Mouse (Mus musculus) neural tube, embryonic 10.5 days (tissue): ENCODE data around the gene Cxcl13.

Source experiments
- DNase-seq: peaks from one replicate; pipeline ENCODE4 v3.0.0-alpha.2; 2017; ENCODE audit warnings: low spot score; ENCODE audit errors: extremely low spot score

Cxcl13 gene

DNA sequence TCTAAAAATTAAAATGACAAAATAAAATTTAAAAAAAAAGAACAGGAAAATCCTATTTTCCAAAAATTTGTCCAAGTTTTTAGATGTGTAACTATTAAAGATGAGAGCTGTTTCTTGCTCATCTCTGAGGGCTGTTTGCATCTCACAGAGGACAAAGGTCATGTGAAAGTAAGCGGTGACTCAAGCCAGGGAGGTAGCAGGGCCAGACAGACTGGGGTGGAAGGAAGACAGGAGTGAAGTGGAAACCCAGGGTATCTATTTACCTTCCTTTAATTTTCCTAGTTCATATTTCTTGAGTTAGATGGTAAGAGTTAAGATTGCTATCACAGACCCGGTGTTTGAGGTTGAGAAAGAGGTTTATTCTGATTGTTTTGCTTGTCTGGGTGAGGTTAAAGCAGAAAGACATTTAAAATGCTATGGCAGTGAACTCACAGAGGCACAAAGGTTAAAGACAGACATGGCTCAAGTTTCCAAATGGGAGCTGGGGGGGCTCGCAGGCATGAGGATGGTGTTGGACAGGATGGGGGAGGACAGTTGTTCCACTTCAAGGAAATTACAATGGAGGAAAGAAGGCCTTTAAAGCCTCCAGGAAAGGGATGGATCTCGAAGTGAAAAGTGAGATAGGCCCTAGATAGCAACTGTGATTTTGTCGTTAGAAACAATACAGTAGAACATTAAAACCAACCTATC is 27.2 kb downstream of the Cxcl13 start:
- no peak for DNase-seq

DNA sequence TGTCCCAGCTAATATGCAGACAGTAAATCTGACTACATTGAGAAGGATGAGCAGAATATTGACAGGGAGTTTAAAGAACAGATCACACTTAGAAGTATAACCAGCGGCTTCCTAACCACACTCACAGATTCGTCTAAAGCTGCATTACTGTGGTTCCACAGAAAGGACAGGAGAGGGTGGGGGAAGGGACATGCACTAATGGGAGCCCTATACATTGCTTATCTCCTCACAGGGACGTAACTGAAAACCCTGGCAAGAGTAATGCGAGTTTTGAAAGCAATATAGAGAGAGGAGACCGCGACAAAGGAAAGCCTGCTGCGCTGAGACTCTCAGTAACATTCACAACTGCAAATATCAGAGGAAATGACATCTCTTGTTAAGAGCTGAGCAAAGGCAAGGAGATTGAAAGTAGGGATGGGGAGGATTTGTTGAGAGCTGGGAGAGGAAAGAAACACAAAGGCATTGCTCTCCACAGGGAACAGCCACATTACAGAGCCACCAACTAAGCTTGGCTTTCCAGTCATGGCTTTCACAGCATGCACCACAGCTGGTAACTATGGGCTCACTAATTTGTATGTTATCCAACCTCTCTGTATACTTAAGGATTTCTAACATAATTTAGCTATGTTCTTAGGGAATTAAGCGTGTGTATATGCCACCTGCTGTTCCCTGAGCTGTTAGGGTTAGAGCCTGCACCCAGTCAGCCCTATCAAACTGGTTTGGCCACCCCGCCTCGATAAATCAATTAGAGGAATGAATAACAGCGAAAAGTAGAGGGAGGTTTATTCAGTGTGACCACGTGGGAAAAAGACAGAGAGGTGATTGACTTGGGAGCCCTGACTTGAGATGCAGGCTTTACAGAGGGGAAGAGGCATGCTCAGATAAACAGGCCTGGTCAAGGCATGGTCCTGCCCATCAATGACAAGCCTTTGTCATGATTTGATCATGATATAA is 34.9 kb downstream of the Cxcl13 start:
- no peak for DNase-seq

DNA sequence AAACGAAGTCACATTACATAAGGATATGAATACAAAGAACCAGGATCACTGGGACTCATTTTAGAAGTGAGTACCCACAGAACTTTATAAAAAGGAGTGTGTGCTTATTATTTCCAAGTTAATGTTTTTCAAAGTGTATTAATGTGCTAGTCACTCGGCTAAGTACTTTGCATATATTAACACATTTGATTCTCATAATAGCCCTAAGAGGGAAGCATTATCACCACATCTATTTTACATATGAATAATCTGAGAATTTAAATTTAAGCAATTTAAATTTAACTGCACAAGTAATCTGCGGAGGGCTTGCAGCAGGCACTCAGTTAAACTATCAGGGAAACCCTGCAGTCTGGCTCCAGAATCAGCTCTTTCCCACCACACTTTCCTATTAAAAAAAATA is 40.5 kb downstream of the Cxcl13 start:
- no peak for DNase-seq

DNA sequence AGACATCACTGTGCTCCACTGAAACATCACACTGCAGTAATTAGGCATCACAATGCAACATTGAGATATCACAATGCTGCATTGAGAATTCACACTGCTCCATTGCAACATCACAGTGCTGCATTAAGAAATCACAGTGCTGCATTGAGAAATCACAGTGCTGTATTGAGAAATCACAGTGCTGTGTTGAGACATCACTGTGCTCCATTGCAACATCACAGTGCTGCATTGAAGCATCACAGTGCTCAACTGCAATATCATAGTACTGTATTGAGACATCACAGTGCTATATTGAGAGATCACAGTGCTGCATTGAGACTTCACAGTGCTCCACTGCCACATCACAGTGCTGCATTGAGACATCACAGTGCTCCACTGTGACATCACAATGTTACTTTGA is 46.6 kb downstream of the Cxcl13 start:
- DNase-seq: no peak

DNA sequence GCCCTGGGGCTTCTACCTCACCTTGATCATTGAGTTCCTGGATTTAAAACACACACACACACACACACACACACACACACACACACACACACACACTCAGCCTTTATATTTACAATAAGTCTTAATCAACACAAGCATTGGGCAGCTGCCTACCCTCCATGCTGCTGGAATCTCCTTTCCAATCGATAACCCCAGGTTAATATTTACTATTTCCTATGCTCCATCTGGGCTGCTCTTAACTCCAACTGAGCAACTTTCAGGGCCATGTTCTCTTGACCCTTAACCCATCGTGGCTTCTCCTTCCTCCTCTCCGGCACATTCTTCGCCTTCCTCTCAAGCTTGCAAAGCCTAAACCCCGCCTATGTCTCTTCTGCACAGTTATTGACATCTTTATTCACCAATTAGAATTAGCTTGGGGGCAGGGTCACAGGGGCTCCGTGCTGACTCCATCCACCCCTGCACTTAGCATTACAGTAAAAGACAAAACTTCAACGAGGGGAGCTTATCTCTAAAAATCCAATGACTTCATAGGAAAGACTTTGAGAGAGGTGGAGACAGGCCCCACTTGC is 51.6 kb downstream of the Cxcl13 start:
- DNase-seq: no peak

DNA sequence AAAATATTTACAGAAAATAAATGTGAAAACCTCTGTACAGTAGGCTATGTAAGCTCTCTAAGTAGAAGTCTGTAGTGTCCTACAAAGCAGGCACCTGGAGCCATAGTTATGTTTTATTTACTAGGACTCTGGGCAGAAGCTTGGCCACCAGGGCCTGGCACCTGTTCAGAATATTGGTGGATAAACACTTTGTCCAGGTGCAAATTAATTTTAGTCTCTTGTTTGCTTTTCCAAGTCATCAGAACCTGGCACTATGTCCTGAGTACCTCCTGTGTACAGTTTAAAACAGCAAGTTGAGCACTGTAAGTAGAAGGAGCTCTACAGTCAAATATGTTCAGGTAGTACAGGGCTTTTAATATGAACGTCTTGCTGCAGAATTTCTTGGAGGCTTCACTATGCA is 52.3 kb downstream of the Cxcl13 start:
- no peak for DNase-seq
